Comparison of ENCODE assay signal across 10 mouse cellular contexts in the genomic region with DNA sequence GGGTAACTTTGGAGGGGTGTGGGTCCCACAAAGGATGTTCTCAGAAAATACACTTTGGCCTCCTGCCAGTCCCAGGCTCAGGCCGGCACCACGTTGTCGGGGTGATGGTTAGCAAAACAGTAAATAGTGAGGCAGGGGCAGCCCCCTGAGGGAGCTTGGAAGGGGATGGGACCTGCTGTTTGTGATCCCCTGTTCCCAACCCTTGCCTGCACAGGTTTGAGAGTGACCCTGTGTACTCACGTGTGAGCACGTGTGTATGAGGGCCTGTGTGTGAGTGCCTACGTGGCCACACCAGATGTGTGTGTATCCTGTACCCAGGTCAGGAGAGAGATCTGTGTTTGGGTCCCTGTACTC. TPM values are rescaled to one million over a fixed set of nuclear protein-coding genes. Genes with fewer than 3 reads are reported as not detected.
DNase-seq lines count a peak whose midpoint lies in the region; ATAC-seq lines count a peak whose summit lies in the region.
"Had no signal": no experiment of that assay in that cellular context is flagged by ENCODE, and none has a peak within 500 bp of the region (broad histone marks: within the 10 kb centered on the region; RNA-seq: fewer than 3 reads in every experiment).

No protein-coding gene starts in this region.

- peak overlapping the region; percentile 74 for H3K9ac ChIP-seq in kidney, embryonic 16.5 days (replicated peaks; ENCODE audit: low read length)
- H3K9ac ChIP-seq in embryonic facial prominence, embryonic 13.5 days = peak overlapping the region; percentile 71
- peak overlapping the region; percentile 71 for H3K9ac ChIP-seq in hindbrain, embryonic 13.5 days
- H3K9ac ChIP-seq in midbrain, embryonic 16.5 days (ENCODE audit: low read depth, low read length) = 0 out of 2 replicates have a peak overlapping the region, but pooled peaks have one; percentile 73

- peak overlapping the region; percentile 94 for H3K27ac ChIP-seq in kidney, embryonic 16.5 days (ENCODE audit: low read length)
- peak overlapping the region; percentile 99 for H3K27ac ChIP-seq in embryonic facial prominence, embryonic 13.5 days
- H3K27ac ChIP-seq in hindbrain, embryonic 13.5 days = peak overlapping the region; percentile 73
- peak overlapping the region; percentile 15 for H3K27ac ChIP-seq in midbrain, embryonic 16.5 days (ENCODE audit: low read length)
- H3K27ac ChIP-seq: macrophage had no signal

- peak; percentile 18; the same call in 1 of the 2 replicates for ATAC-seq in kidney, embryonic 16.5 days (ENCODE audit: low FRiP score, low TSS enrichment)
- peak; percentile 13; the same call in 1 of the 2 replicates for ATAC-seq in embryonic facial prominence, embryonic 13.5 days (ENCODE audit: insufficient number of reproducible peaks, insufficient read depth, low FRiP score, low TSS enrichment, low read depth)
- no peak for ATAC-seq in hindbrain, embryonic 13.5 days (ENCODE audit: low FRiP score)
- peak; percentile 61 for ATAC-seq in midbrain, embryonic 16.5 days
- ATAC-seq in megakaryocyte, adult 5-6 weeks (ENCODE audit: poor library complexity, severe bottlenecking) = no peak

- H3K4me1 ChIP-seq in kidney, embryonic 16.5 days (ENCODE audit: insufficient read depth, low read length) = peaks cover 42% of the 10 kb centered on the region
- H3K4me1 ChIP-seq in embryonic facial prominence, embryonic 13.5 days = peaks cover 63% of the 10 kb centered on the region
- peaks cover 35% of the 10 kb centered on the region for H3K4me1 ChIP-seq in hindbrain, embryonic 13.5 days (replicated peaks)
- H3K4me1 ChIP-seq in midbrain, embryonic 16.5 days (ENCODE audit: control insufficient read depth, insufficient read depth, low read length) = peaks cover 14% of the 10 kb centered on the region

- H3K9me3 ChIP-seq in kidney, embryonic 16.5 days (ENCODE audit: low read length) = no peaks in the 10 kb centered on the region
- H3K9me3 ChIP-seq in embryonic facial prominence, embryonic 13.5 days = no peaks in the 10 kb centered on the region
- no peaks in the 10 kb centered on the region for H3K9me3 ChIP-seq in hindbrain, embryonic 13.5 days
- H3K9me3 ChIP-seq in midbrain, embryonic 16.5 days (replicated peaks; ENCODE audit: control insufficient read depth, low read length, poor library complexity, severe bottlenecking) = no peaks in the 10 kb centered on the region

- 23% methylated on average over 6 of the region's 6 CpGs for WGBS in kidney, embryonic 16.5 days
- WGBS in embryonic facial prominence, embryonic 13.5 days = 9% methylated on average over 6 of the region's 6 CpGs
- 27% methylated on average over 6 of the region's 6 CpGs for WGBS in hindbrain, embryonic 13.5 days
- WGBS in midbrain, embryonic 16.5 days = 22% methylated on average over 6 of the region's 6 CpGs

- no peaks in the 10 kb centered on the region for H3K27me3 ChIP-seq in kidney, embryonic 16.5 days (ENCODE audit: insufficient read depth, low read length)
- no peaks in the 10 kb centered on the region for H3K27me3 ChIP-seq in embryonic facial prominence, embryonic 13.5 days
- H3K27me3 ChIP-seq in hindbrain, embryonic 13.5 days = 0 out of 2 replicates have a peak, but pooled peaks cover 3% of the 10 kb centered on the region
- H3K27me3 ChIP-seq in midbrain, embryonic 16.5 days (ENCODE audit: control insufficient read depth, insufficient read depth, low read depth, low read length) = no peaks in the 10 kb centered on the region
- H3K27me3 ChIP-seq: CH12.LX had no signal

- H3K4me3 ChIP-seq in kidney, embryonic 16.5 days (ENCODE audit: low read length) = no peak overlapping the region; the same call in 1 of the 2 replicates
- H3K4me3 ChIP-seq in embryonic facial prominence, embryonic 13.5 days = 0 out of 2 replicates have a peak overlapping the region, but pooled peaks have one; percentile 4
- no peak overlapping the region for H3K4me3 ChIP-seq in hindbrain, embryonic 13.5 days
- no peak overlapping the region for H3K4me3 ChIP-seq in midbrain, embryonic 16.5 days (ENCODE audit: low read depth, low read length)

- peaks cover 22% of the 10 kb centered on the region; the same call in 1 of the 2 replicates for H3K36me3 ChIP-seq in kidney, embryonic 16.5 days (ENCODE audit: insufficient read depth, low read length)
- H3K36me3 ChIP-seq in embryonic facial prominence, embryonic 13.5 days = no peaks in the 10 kb centered on the region
- H3K36me3 ChIP-seq in hindbrain, embryonic 13.5 days = no peaks in the 10 kb centered on the region
- no peaks in the 10 kb centered on the region for H3K36me3 ChIP-seq in midbrain, embryonic 16.5 days (ENCODE audit: control insufficient read depth, insufficient read depth, low read length)

- peak overlapping the region; percentile 59; the same call in 1 of the 2 replicates for H3K4me2 ChIP-seq in kidney, embryonic 16.5 days (replicated peaks; ENCODE audit: low read depth, low read length)
- peak overlapping the region; percentile 54 for H3K4me2 ChIP-seq in embryonic facial prominence, embryonic 13.5 days
- peak overlapping the region; percentile 57 for H3K4me2 ChIP-seq in hindbrain, embryonic 13.5 days
- peak overlapping the region; percentile 67; the same call in 1 of the 2 replicates for H3K4me2 ChIP-seq in midbrain, embryonic 16.5 days (ENCODE audit: low read length)

- no peak for DNase-seq in kidney, postnatal 36 days
- no peak for DNase-seq in cerebellum, postnatal 25 days
- no peak for DNase-seq in spleen, postnatal 14 days (ENCODE audit: low spot score in 2 of 2)

RNA-seq across cellular contexts. Expression of a gene that starts 16.4 kb away (rescaled TPM):
- polyA plus RNA-seq in kidney, embryonic 16.5 days (2015; fragmentation: Nextera tagmentation; extraction: Ambion mirVana) = 14.2 and 17.2 TPM in 2 replicates
- 3.8 and 5.8 TPM in 2 replicates for polyA plus RNA-seq in embryonic facial prominence, embryonic 13.5 days (2015; fragmentation: Nextera tagmentation; extraction: Ambion mirVana)
- polyA plus RNA-seq in hindbrain, embryonic 13.5 days (2015; fragmentation: Nextera tagmentation; extraction: Ambion mirVana) = 1.1 and 2.5 TPM in 2 replicates
- 0.91 and 1.6 TPM in 2 replicates for polyA plus RNA-seq in midbrain, embryonic 16.5 days (2015; fragmentation: Nextera tagmentation; extraction: Ambion mirVana)
- 1.4 and 1.5 TPM in 2 replicates for total RNA-seq in megakaryocyte, adult 5-6 weeks (2015)
- total RNA-seq in megakaryocyte, adult 5-6 weeks (2017) = 3.7 and 3.9 TPM in 2 replicates
- polyA plus RNA-seq: macrophage had no signal

RNA-seq across cellular contexts. Expression of a gene that starts 21.6 kb away (rescaled TPM):
- 141 and 156 TPM in 2 replicates for polyA plus RNA-seq in kidney, embryonic 16.5 days (2015; fragmentation: Nextera tagmentation; extraction: Ambion mirVana)
- 28.5 and 29.2 TPM in 2 replicates for polyA plus RNA-seq in embryonic facial prominence, embryonic 13.5 days (2015; fragmentation: Nextera tagmentation; extraction: Ambion mirVana)
- 5.1 and 6.8 TPM in 2 replicates for polyA plus RNA-seq in hindbrain, embryonic 13.5 days (2015; fragmentation: Nextera tagmentation; extraction: Ambion mirVana)
- polyA plus RNA-seq in midbrain, embryonic 16.5 days (2015; fragmentation: Nextera tagmentation; extraction: Ambion mirVana) = 4.8 and 5.1 TPM in 2 replicates
- total RNA-seq in megakaryocyte, adult 5-6 weeks (2015) = 1,220 and 1,304 TPM in 2 replicates
- 1,314 and 1,552 TPM in 2 replicates for total RNA-seq in megakaryocyte, adult 5-6 weeks (2017)

RNA-seq across cellular contexts. Expression of a gene that starts 40.6 kb away (rescaled TPM):
- polyA plus RNA-seq in kidney, embryonic 16.5 days (2015; fragmentation: Nextera tagmentation; extraction: Ambion mirVana) = 11.9 and 12.0 TPM in 2 replicates
- polyA plus RNA-seq in embryonic facial prominence, embryonic 13.5 days (2015; fragmentation: Nextera tagmentation; extraction: Ambion mirVana) = 7.7 and 8.4 TPM in 2 replicates
- polyA plus RNA-seq in hindbrain, embryonic 13.5 days (2015; fragmentation: Nextera tagmentation; extraction: Ambion mirVana) = 1.4 and 1.8 TPM in 2 replicates
- 0.51 and 0.78 TPM in 2 replicates for polyA plus RNA-seq in midbrain, embryonic 16.5 days (2015; fragmentation: Nextera tagmentation; extraction: Ambion mirVana)
- 18.8 and 20.9 TPM in 2 replicates for total RNA-seq in megakaryocyte, adult 5-6 weeks (2015)
- total RNA-seq in megakaryocyte, adult 5-6 weeks (2017) = 25.6 and 27.6 TPM in 2 replicates

RNA-seq across cellular contexts. Expression of a gene that starts 47.6 kb away (rescaled TPM):
- 2.3 and 4.0 TPM in 2 replicates for polyA plus RNA-seq in kidney, embryonic 16.5 days (2015; fragmentation: Nextera tagmentation; extraction: Ambion mirVana)
- 0.37 and 0.66 TPM in 2 replicates for polyA plus RNA-seq in embryonic facial prominence, embryonic 13.5 days (2015; fragmentation: Nextera tagmentation; extraction: Ambion mirVana)
- polyA plus RNA-seq in hindbrain, embryonic 13.5 days (2015; fragmentation: Nextera tagmentation; extraction: Ambion mirVana) = not detected in 2 replicates
- not detected in 2 replicates for polyA plus RNA-seq in midbrain, embryonic 16.5 days (2015; fragmentation: Nextera tagmentation; extraction: Ambion mirVana)
- total RNA-seq in megakaryocyte, adult 5-6 weeks (2015) = 0.39 TPM in 1 of 2 replicates, not detected in the other
- total RNA-seq in megakaryocyte, adult 5-6 weeks (2017) = not detected in 2 replicates
- total RNA-seq: CH12.LX had no signal

RNA-seq across cellular contexts. Expression of a gene that starts 50.3 kb away (rescaled TPM):
- 24.4 and 24.6 TPM in 2 replicates for polyA plus RNA-seq in kidney, embryonic 16.5 days (2015; fragmentation: Nextera tagmentation; extraction: Ambion mirVana)
- 36.0 and 36.7 TPM in 2 replicates for polyA plus RNA-seq in embryonic facial prominence, embryonic 13.5 days (2015; fragmentation: Nextera tagmentation; extraction: Ambion mirVana)
- 16.9 and 19.5 TPM in 2 replicates for polyA plus RNA-seq in hindbrain, embryonic 13.5 days (2015; fragmentation: Nextera tagmentation; extraction: Ambion mirVana)
- 15.6 and 18.6 TPM in 2 replicates for polyA plus RNA-seq in midbrain, embryonic 16.5 days (2015; fragmentation: Nextera tagmentation; extraction: Ambion mirVana)
- total RNA-seq in megakaryocyte, adult 5-6 weeks (2015) = 3.8 and 12.3 TPM in 2 replicates
- total RNA-seq in megakaryocyte, adult 5-6 weeks (2017) = 37.2 and 52.6 TPM in 2 replicates

Comparison
In these comparisons a context has a peak if more than half of its experiments do, and no peak if none do; other contexts are left out.
1. ATAC-seq: peak in kidney, embryonic 16.5 days (single experiment), embryonic facial prominence, embryonic 13.5 days (single experiment) and midbrain, embryonic 16.5 days (single experiment); none in hindbrain, embryonic 13.5 days (single experiment) and megakaryocyte, adult 5-6 weeks (single experiment).
2. H3K27ac ChIP-seq: peak in every context shown above with its lines; median percentile 99 in embryonic facial prominence, embryonic 13.5 days; 94 in kidney, embryonic 16.5 days; 73 in hindbrain, embryonic 13.5 days; 15 in midbrain, embryonic 16.5 days.
3. Peak in every context shown above with its lines, with median percentiles within 50 percentile points of each other: H3K4me2 ChIP-seq and H3K9ac ChIP-seq.